Mouse (Mus musculus): ENCODE results near the gene Gm10100. TPM values are rescaled to one million over a fixed set of nuclear protein-coding genes. Genes with fewer than 3 reads are reported as not detected.
"Not testable (repeated sequence)": the region's sequence is repeated elsewhere in the genome, so short reads cannot be mapped to it uniquely, and the experiment has no call there.

Gene Gm10100
- polyA plus RNA-seq, 1 experiment from 2014 or later, result not detected

DNA sequence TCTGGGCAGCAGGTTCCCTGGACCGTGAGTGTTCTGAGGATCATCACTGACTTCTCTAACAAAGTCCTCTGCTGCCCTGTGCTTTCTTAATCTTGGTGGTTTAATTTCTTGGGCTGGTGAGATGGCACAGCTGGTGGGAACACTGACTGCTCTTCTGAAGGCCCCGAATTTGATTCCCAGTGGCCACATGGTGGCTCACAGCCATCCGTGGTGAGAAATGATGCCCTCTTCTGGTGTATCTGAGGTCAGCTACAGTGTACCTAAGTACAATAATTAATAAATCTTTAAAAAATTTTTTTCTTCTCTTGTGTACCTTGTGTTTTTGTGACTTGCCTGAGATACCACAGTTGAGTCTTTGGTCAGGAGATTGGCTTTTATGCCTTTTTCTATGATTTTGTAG lies 26.0 kb downstream of the Gm10100 start:
- H3K4me3 ChIP-seq (replicated peaks); H3K9me3 ChIP-seq; H3K27ac ChIP-seq; H3K27me3 ChIP-seq; ATAC-seq (ENCODE audit: insufficient number of reproducible peaks, insufficient read depth, low FRiP score, low TSS enrichment, low read depth); H3K36me3 ChIP-seq; H3K4me2 ChIP-seq; H3K9ac ChIP-seq (replicated peaks): not testable (repeated sequence)
- peaks cover 15% of the 10 kb centered on the region for H3K4me1 ChIP-seq (replicated peaks)
- 68% methylated on average over 3 of the region's 3 CpGs for WGBS

GRCm38 (mm10) chr10:77753448-77753847 lies 27.2 kb downstream of the Gm10100 start:
- Histone ChIP-seq H3K27me3 (no peaks in the 10 kb centered on the region), H3K27ac (no peak overlapping the region), H3K4me1 (replicated peaks) (peaks cover 15% of the 10 kb centered on the region), H3K9me3 (0 out of 2 replicates have a peak, but pooled peaks cover 4% of the 10 kb centered on the region), H3K4me3 (replicated peaks) (no peak overlapping the region), H3K36me3 (no peaks in the 10 kb centered on the region), H3K9ac (replicated peaks) (no peak overlapping the region), H3K4me2 (no peak overlapping the region)
- ATAC-seq (ENCODE audit: insufficient number of reproducible peaks, insufficient read depth, low FRiP score, low TSS enrichment, low read depth), result no peak

- 40% methylated on average over 1 of the region's 1 CpGs for WGBS
- not testable (repeated sequence) for ATAC-seq (ENCODE audit: insufficient number of reproducible peaks, insufficient read depth, low FRiP score, low TSS enrichment, low read depth)
Observed at GRCm38 (mm10) chr10:77759582-77759981, 33.3 kb downstream of the Gm10100 start, which contains the start of gene Gm3233. Gene Gm3233, minus strand, starts transcription at chr10:77759682.

DNA sequence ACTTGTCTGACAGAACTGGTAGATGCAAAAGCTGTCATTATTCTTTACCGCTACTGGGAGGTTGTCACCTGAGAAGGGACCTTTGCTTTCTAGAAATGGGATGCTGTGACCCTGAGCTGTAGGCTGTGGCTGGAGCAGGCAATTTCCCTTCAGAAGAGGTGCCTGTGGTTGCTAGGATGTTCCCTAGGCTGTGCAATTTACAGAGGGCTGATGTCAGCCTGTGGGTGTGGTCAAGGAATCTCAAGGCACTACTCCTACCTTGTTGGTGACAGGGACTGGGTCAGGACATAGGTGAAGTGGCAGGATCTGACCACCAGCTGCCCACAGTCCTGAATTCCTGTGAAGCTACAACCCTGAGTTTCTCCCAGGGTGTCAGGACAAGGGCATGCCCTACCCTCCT lies 43.4 kb downstream of the Gm10100 start:
- H3K9me3 ChIP-seq, result no peaks in the 10 kb centered on the region
- no peak overlapping the region for H3K4me3 ChIP-seq (replicated peaks)
- ATAC-seq (ENCODE audit: insufficient number of reproducible peaks, insufficient read depth, low FRiP score, low TSS enrichment, low read depth), result no peak
- no peaks in the 10 kb centered on the region for H3K4me1 ChIP-seq (replicated peaks)
- H3K27me3 ChIP-seq, result no peaks in the 10 kb centered on the region
- H3K27ac ChIP-seq, result no peak overlapping the region
- no peak overlapping the region for H3K4me2 ChIP-seq
- H3K9ac ChIP-seq (replicated peaks), result no peak overlapping the region
- no peaks in the 10 kb centered on the region for H3K36me3 ChIP-seq
- 71% methylated on average over 1 of the region's 1 CpGs for WGBS

More at GRCm38 (mm10) chr10:77759582-77759981, 33.3 kb downstream of the Gm10100 start, which contains the start of gene Gm3233:
- not testable (repeated sequence) for H3K9me3 ChIP-seq; H3K4me1 ChIP-seq (replicated peaks); H3K9ac ChIP-seq (replicated peaks); H3K4me3 ChIP-seq (replicated peaks); H3K27me3 ChIP-seq; H3K36me3 ChIP-seq; H3K27ac ChIP-seq; H3K4me2 ChIP-seq

- H3K4me2 ChIP-seq; ATAC-seq (ENCODE audit: insufficient number of reproducible peaks, insufficient read depth, low FRiP score, low TSS enrichment, low read depth); H3K9ac ChIP-seq (replicated peaks); H3K4me3 ChIP-seq (replicated peaks); H3K4me1 ChIP-seq (replicated peaks); H3K9me3 ChIP-seq; H3K27ac ChIP-seq; H3K36me3 ChIP-seq; H3K27me3 ChIP-seq: not testable (repeated sequence)
- 64% methylated on average over 1 of the region's 1 CpGs for WGBS
Observed at GRCm38 (mm10) chr10:77771225-77771624, 44.9 kb downstream of the Gm10100 start, which contains the start of gene Gm3238. Gene Gm3238, minus strand, starts transcription at chr10:77771325.

DNA sequence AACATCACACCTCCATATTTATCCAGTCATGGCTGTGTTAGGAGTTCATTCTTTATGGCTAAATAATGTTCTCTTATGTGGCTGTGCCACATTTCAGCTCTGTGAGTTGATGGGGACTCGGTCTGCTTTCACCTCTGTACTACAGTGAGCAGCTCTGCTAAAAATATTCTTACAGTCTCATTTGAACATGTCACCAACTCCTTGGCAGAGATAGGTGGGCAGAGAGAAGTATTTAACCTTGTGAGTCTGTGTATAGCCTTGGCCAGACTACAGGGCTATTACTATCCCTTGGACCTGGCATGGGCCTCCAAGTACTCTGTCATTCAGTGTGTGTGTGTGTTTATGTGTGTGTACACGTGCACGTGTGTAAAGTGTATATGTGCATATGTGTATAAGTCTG lies 45.9 kb downstream of the Gm10100 start:
- not testable (repeated sequence) for H3K36me3 ChIP-seq; H3K9me3 ChIP-seq; ATAC-seq (ENCODE audit: insufficient number of reproducible peaks, insufficient read depth, low FRiP score, low TSS enrichment, low read depth); H3K9ac ChIP-seq (replicated peaks); H3K4me2 ChIP-seq; H3K4me1 ChIP-seq (replicated peaks); H3K27me3 ChIP-seq; H3K4me3 ChIP-seq (replicated peaks); H3K27ac ChIP-seq
- 95% methylated on average over 3 of the region's 3 CpGs for WGBS

Other genes with a start within 250 kb of the Gm10100 start
- gene Fam207a, start 210.7 kb upstream of the Gm10100 start, polyA plus RNA-seq (2016; fragmentation: Nextera tagmentation; extraction: Ambion mirVana), result 46.7 and 46.9 TPM in 2 replicates
- gene Itgb2, start 196.2 kb upstream of the Gm10100 start, polyA plus RNA-seq (2016; fragmentation: Nextera tagmentation; extraction: Ambion mirVana), result 0.98 and 1.0 TPM in 2 replicates
- 83.6 and 84.0 TPM in 2 replicates for gene Pttg1ip, start 144.8 kb upstream of the Gm10100 start, polyA plus RNA-seq (2016; fragmentation: Nextera tagmentation; extraction: Ambion mirVana)
- 345 and 359 TPM in 2 replicates for gene Sumo3, start 120.4 kb upstream of the Gm10100 start, polyA plus RNA-seq (2016; fragmentation: Nextera tagmentation; extraction: Ambion mirVana)
- gene Gm49325, start 120.3 kb upstream of the Gm10100 start, polyA plus RNA-seq (2016; fragmentation: Nextera tagmentation; extraction: Ambion mirVana), result 9.7 and 12.0 TPM in 2 replicates
- gene Ube2g2, start 104.2 kb upstream of the Gm10100 start, polyA plus RNA-seq (2016; fragmentation: Nextera tagmentation; extraction: Ambion mirVana), result 75.4 and 79.3 TPM in 2 replicates
- gene Tspear, start 39.9 kb upstream of the Gm10100 start, polyA plus RNA-seq (2016; fragmentation: Nextera tagmentation; extraction: Ambion mirVana), result 0.50 and 1.3 TPM in 2 replicates
- not detected in 2 replicates for gene Gm19402, start 35.7 kb upstream of the Gm10100 start, polyA plus RNA-seq (2016; fragmentation: Nextera tagmentation; extraction: Ambion mirVana)
- gene Gm9508, start 29.3 kb upstream of the Gm10100 start, polyA plus RNA-seq (2016; fragmentation: Nextera tagmentation; extraction: Ambion mirVana), result not detected in 2 replicates
- gene Gm10272, start 19.9 kb upstream of the Gm10100 start, polyA plus RNA-seq (2016; fragmentation: Nextera tagmentation; extraction: Ambion mirVana), result not detected in 2 replicates
- gene Gm10024, start 15.0 kb upstream of the Gm10100 start, polyA plus RNA-seq (2016; fragmentation: Nextera tagmentation; extraction: Ambion mirVana), result not detected in 2 replicates
- not detected in 2 replicates for gene Gm10142, start 10.7 kb upstream of the Gm10100 start, polyA plus RNA-seq (2016; fragmentation: Nextera tagmentation; extraction: Ambion mirVana)
- not detected in 2 replicates for gene Krtap12-1, start 5.9 kb upstream of the Gm10100 start, polyA plus RNA-seq (2016; fragmentation: Nextera tagmentation; extraction: Ambion mirVana)
- not detected in 2 replicates for gene Gm18596, start 16.2 kb downstream of the Gm10100 start, polyA plus RNA-seq (2016; fragmentation: Nextera tagmentation; extraction: Ambion mirVana)
- not detected in 2 replicates for gene Gm9736, start 24.9 kb downstream of the Gm10100 start, polyA plus RNA-seq (2016; fragmentation: Nextera tagmentation; extraction: Ambion mirVana)
- not detected in 2 replicates for gene Gm3233, start 33.2 kb downstream of the Gm10100 start, polyA plus RNA-seq (2016; fragmentation: Nextera tagmentation; extraction: Ambion mirVana)
- gene Gm3238, start 44.8 kb downstream of the Gm10100 start, polyA plus RNA-seq (2016; fragmentation: Nextera tagmentation; extraction: Ambion mirVana), result not detected in 2 replicates
- not detected in 2 replicates for gene Gm7138, start 50.5 kb downstream of the Gm10100 start, polyA plus RNA-seq (2016; fragmentation: Nextera tagmentation; extraction: Ambion mirVana)
- not detected in 2 replicates for gene Gm3250, start 56.1 kb downstream of the Gm10100 start, polyA plus RNA-seq (2016; fragmentation: Nextera tagmentation; extraction: Ambion mirVana)
- not detected in 2 replicates for gene Gm7137, start 61.7 kb downstream of the Gm10100 start, polyA plus RNA-seq (2016; fragmentation: Nextera tagmentation; extraction: Ambion mirVana)
- gene Gm9639, start 68.6 kb downstream of the Gm10100 start, polyA plus RNA-seq (2016; fragmentation: Nextera tagmentation; extraction: Ambion mirVana), result not detected in 2 replicates
- gene Gm19668, start 72.6 kb downstream of the Gm10100 start, polyA plus RNA-seq (2016; fragmentation: Nextera tagmentation; extraction: Ambion mirVana), result not detected in 2 replicates
- gene Gm9507, start 85.4 kb downstream of the Gm10100 start, polyA plus RNA-seq (2016; fragmentation: Nextera tagmentation; extraction: Ambion mirVana), result not detected in 2 replicates
- not detected in 2 replicates for gene Gm2696, start 88.2 kb downstream of the Gm10100 start, polyA plus RNA-seq (2016; fragmentation: Nextera tagmentation; extraction: Ambion mirVana)
- not detected in 2 replicates for gene Krtap10-4, start 100.6 kb downstream of the Gm10100 start, polyA plus RNA-seq (2016; fragmentation: Nextera tagmentation; extraction: Ambion mirVana)
- gene Krtap10-10, start 109.5 kb downstream of the Gm10100 start, polyA plus RNA-seq (2016; fragmentation: Nextera tagmentation; extraction: Ambion mirVana), result not detected in 2 replicates
- gene Gm36176, start 120.3 kb downstream of the Gm10100 start, polyA plus RNA-seq (2016; fragmentation: Nextera tagmentation; extraction: Ambion mirVana), result not detected in 2 replicates
- not detected in 2 replicates for gene Gm10318, start 126.4 kb downstream of the Gm10100 start, polyA plus RNA-seq (2016; fragmentation: Nextera tagmentation; extraction: Ambion mirVana)
- gene Gm3285, start 135.5 kb downstream of the Gm10100 start, polyA plus RNA-seq (2016; fragmentation: Nextera tagmentation; extraction: Ambion mirVana), result not detected in 2 replicates
- gene Lrrc3, start 176.1 kb downstream of the Gm10100 start, polyA plus RNA-seq (2016; fragmentation: Nextera tagmentation; extraction: Ambion mirVana), result 3.1 and 3.4 TPM in 2 replicates
- gene Trpm2, start 244.1 kb downstream of the Gm10100 start, polyA plus RNA-seq (2016; fragmentation: Nextera tagmentation; extraction: Ambion mirVana), result 0.29 and 0.53 TPM in 2 replicates

Data from limb, embryonic 12.5 days (tissue).